Mouse (Mus musculus) limb, embryonic 14.5 days (tissue): ENCODE measurements at regions not wholly inside any gene's neighbourhood (a gene's known extent, or its start where the extent isn't known, plus 50 kb on each side); places are given as distances from the start of the nearest gene placed in this dataset.

Experiments
- ATAC-seq: fragments of 200-750 bp; cut with Nextera tagmentation; 2 replicates; pipeline ENCODE4 v1.8.0; 2017; ENCODE audit warnings: low read depth, moderate number of reproducible peaks, moderate TSS enrichment; ENCODE audit not compliant: low FRiP score
- DNase-seq: peaks from one replicate; pipeline ENCODE4 v3.0.0-alpha.2; 2015; ENCODE audit warnings: low spot score
- H3K27ac ChIP-seq: fragments of 300-500 bp; sonication (generic); replicated peaks from 2 replicates; pipeline ENCODE4 v1.5.1; 2014; ENCODE audit warnings: low read depth, mild to moderate bottlenecking, low read length, moderate library complexity, mixed read lengths
- H3K27me3 ChIP-seq: fragments of 300-500 bp; sonication (generic); 2 replicates; pipeline ENCODE4 v1.6.1; 2014; ENCODE audit warnings: low read length, mixed read lengths; ENCODE audit not compliant: control insufficient read depth, insufficient read depth
- H3K36me3 ChIP-seq: fragments of 300-500 bp; sonication (generic); 2 replicates; pipeline ENCODE4 v1.6.1; 2014; ENCODE audit warnings: mild to moderate bottlenecking, low read length, moderate library complexity, mixed read lengths; ENCODE audit not compliant: control insufficient read depth, insufficient read depth
- H3K4me1 ChIP-seq: fragments of 300-500 bp; sonication (generic); 2 replicates; pipeline ENCODE4 v1.6.1; 2014; ENCODE audit warnings: antibody characterized with exemption, low read length, mixed read lengths; ENCODE audit not compliant: control insufficient read depth, insufficient read depth
- H3K4me2 ChIP-seq: fragments of 300-500 bp; sonication (generic); replicated peaks from 2 replicates; pipeline ENCODE4 v1.6.1; 2014; ENCODE audit warnings: low read depth, mild to moderate bottlenecking, low read length, moderate library complexity; ENCODE audit not compliant: severe bottlenecking
- H3K4me3 ChIP-seq: fragments of 300-500 bp; sonication (generic); replicated peaks from 2 replicates; pipeline ENCODE4 v1.5.1; 2014; ENCODE audit warnings: low read length
- H3K9ac ChIP-seq: fragments of 300-500 bp; sonication (generic); 2 replicates; pipeline ENCODE4 v1.6.1; 2014; ENCODE audit warnings: mild to moderate bottlenecking, low read depth, low read length, moderate library complexity; ENCODE audit not compliant: severe bottlenecking
- H3K9me3 ChIP-seq: fragments of 300-500 bp; sonication (generic); 2 replicates; pipeline ENCODE4 v1.6.1; 2016; ENCODE audit warnings: low read length; ENCODE audit not compliant: control insufficient read depth
- POLR2A ChIP-seq: fragments of 200-500 bp; IDR thresholded peaks from 2 replicates; pipeline ENCODE4 v1.8.0; 2012; ENCODE audit warnings: inconsistent platforms, mild to moderate bottlenecking, moderate library complexity, borderline replicate concordance; ENCODE audit not compliant: insufficient read depth, insufficient read length; ENCODE audit errors: extremely low read depth
- WGBS: fragments of 180-500 bp; shearing (Covaris S2); extraction: QIAGEN DNeasy Blood & Tissue Kit; methylation state at CpG from one replicate; pipeline ENCODE4 v1.1.7; 2014; 5-methylcytosine and 5-hydroxymethylcytosine counted together

DNA sequence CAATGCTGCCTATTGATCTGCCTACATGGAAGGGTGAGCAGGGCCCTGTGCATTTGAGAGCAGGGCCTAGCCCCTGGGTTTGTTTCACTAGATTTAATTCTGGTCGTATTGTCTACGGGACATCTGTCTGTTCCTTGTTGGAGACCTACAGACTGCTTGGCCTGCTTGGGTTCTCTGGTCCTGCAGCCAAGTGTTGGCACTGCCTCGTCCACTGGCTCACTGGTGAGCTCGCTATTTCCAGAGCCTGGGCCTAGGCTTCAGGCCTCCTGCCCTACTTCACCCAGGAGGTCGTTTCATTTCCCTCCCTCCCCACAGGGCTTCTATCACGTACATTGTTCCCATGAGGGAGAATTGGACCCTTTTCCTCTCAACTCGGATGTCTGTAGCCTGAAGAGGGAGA lies 62.2 kb upstream of the Blcap start:
- no peaks in the 10 kb centered on the region for H3K9me3 ChIP-seq
- WGBS, result 53% methylated on average over 7 of the region's 7 CpGs
- TF ChIP-seq POLR2A, result no peak
- H3K4me2 ChIP-seq, result no peak overlapping the region
- no peak overlapping the region for H3K9ac ChIP-seq
- DNase-seq, result no peak
- H3K27me3 ChIP-seq, result no peaks in the 10 kb centered on the region
- H3K4me1 ChIP-seq, result no peaks in the 10 kb centered on the region
- H3K27ac ChIP-seq, result no peak overlapping the region
- H3K36me3 ChIP-seq, result no peaks in the 10 kb centered on the region
- no peak overlapping the region for H3K4me3 ChIP-seq
- no peak for ATAC-seq

DNA sequence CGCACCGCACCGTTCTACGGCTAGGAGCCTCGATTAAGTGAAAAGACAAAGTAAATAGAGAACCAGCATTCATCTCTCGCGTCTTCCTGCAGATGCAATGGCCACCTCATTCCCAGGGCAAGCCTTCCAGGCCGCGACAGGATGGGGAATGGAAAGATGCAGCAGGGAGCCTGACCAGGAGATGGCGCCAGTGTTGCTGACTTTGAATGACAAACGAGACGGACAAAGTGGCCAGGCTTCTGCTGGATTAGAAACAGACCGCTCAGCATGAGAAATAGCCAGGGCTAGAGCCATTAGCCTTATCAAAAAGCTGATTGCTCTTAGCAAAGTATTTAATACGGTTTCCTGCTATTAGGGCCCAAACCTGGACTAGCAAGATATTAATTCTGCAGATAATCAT lies 64.6 kb upstream of the Blcap start:
- Histone ChIP-seq H3K4me3 (no peak overlapping the region), H3K9ac (no peak overlapping the region), H3K27me3 (no peaks in the 10 kb centered on the region), H3K27ac (no peak overlapping the region), H3K4me2 (no peak overlapping the region), H3K9me3 (no peaks in the 10 kb centered on the region), H3K4me1 (no peaks in the 10 kb centered on the region), H3K36me3 (no peaks in the 10 kb centered on the region)
- DNase-seq (peak; percentile 86), ATAC-seq (no peak)
- no peak for TF ChIP-seq POLR2A
- WGBS, result 9% methylated on average over 14 of the region's 14 CpGs

DNA sequence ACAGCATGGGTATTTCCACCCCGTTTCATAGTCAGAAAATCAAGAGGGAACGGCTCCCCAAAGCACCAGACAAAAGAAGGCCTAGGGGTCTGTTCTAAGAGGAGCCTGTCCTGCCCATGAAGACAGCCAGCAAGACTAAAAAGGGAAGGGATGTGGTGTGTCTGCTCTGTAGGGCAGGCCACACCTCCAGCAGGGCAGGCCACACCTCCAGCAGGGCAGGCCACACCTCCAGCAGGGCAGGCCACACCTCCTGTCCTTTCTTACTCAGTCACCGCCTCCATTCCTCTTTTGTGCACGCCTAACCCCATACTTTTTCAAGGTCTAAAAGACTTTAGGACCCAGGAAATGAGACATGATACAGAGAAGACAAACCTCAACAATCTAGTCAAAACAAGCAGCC lies 69.8 kb upstream of the Blcap start:
- no peak for ATAC-seq

DNA sequence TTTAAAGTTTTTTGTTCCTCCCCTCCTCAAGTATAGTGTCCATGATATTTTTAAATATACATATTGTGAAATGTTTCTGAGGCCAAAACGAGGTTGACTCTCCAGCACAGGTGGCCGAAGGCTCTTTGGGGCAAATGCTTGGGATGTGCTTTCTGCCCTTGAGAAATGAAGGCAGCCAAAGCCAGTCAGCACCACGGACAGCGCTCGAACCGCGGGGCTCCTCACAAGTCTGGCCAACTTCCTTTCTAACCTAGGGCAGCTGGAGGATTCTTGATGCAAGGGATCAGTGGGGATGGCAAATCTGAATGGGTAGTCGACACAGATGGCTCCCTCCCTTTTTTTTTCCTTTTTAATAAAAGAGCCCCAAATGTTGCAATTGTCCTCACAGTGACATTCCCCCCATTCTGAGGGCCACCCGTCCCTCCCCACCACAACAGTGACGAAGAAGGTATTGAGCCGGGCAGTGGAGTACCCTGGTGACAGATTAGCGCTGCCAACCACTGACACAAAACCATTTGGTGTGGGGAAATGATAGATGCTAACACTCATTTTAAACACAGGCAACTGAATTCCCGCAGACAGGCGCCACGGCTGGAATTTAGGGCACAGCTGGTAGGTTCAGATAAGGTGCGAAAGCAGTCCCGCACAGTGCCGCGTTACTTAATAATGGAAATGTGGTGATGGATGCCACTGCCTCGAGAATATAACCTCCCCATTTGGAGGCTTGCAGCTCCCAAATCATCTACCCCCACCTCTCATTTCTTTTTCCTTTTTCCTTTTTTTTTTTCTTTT lies 73.4 kb upstream of the Ctnnbl1 start:
- ATAC-seq (no peak), DNase-seq (peak; percentile 67)
- Histone ChIP-seq H3K4me1 (no peaks in the 10 kb centered on the region), H3K9ac (no peak overlapping the region), H3K9me3 (no peaks in the 10 kb centered on the region), H3K27me3 (no peaks in the 10 kb centered on the region), H3K36me3 (no peaks in the 10 kb centered on the region), H3K4me3 (no peak overlapping the region), H3K4me2 (no peak overlapping the region), H3K27ac (no peak overlapping the region)
- TF ChIP-seq POLR2A, result no peak
- WGBS, result 21% methylated on average over 20 of the region's 20 CpGs

More for the DNA sequence above, 69.8 kb upstream of the Blcap start:
- no peaks in the 10 kb centered on the region for H3K9me3 ChIP-seq
- no peaks in the 10 kb centered on the region for H3K27me3 ChIP-seq
- WGBS, result 39% methylated on average over 4 of the region's 4 CpGs
- TF ChIP-seq POLR2A, result no peak
- no peak overlapping the region for H3K4me2 ChIP-seq
- no peaks in the 10 kb centered on the region for H3K4me1 ChIP-seq
- H3K36me3 ChIP-seq, result no peaks in the 10 kb centered on the region
- H3K27ac ChIP-seq, result no peak overlapping the region
- no peak for DNase-seq
- no peak overlapping the region for H3K4me3 ChIP-seq
- H3K9ac ChIP-seq, result no peak overlapping the region

DNA sequence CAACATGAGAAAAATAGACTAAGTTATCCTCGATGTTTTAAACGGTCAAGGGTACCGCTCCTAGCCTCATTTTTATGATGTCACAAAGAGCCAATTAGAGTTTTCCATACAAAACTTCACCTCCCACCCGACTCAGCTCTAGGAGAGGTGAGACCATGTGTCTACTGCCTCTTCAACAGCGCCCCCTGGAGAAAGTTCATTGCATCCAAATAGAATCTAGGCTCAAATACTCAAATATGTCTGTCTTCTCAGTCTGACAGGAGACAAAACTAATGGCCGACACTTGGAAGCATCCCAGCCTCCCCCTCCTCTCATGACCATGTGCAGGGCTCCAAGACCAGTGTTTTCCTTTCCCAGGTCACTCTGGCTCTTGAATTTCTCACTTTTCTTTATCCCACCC lies 72.7 kb upstream of the Ctnnbl1 start:
- no peak for DNase-seq
- 45% methylated on average over 6 of the region's 6 CpGs for WGBS
- no peak overlapping the region for H3K4me2 ChIP-seq
- no peaks in the 10 kb centered on the region for H3K9me3 ChIP-seq
- TF ChIP-seq POLR2A, result no peak
- H3K27me3 ChIP-seq, result no peaks in the 10 kb centered on the region
- H3K27ac ChIP-seq, result no peak overlapping the region
- no peak for ATAC-seq
- H3K4me1 ChIP-seq, result no peaks in the 10 kb centered on the region
- no peak overlapping the region for H3K4me3 ChIP-seq
- no peak overlapping the region for H3K9ac ChIP-seq
- no peaks in the 10 kb centered on the region for H3K36me3 ChIP-seq

DNA sequence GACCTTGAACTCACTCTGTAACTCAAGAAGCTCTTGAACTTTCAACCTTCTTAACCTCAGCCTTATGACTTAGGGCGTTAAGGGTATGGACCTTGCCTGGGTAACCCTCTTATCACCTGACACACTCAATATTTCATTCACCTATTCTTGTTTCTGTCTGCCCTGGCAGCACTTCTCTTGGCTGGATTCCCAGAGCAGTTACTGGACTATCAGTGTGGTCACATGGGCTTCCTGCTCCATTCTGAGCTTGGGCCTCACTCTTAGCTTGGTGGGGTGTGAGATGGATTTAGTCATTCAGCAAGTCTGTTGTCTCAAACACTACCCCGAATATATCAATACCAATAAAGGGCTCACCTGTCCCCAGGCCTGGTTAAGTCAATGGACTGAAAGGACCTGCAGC lies 67.0 kb upstream of the Ctnnbl1 start:
- Histone ChIP-seq H3K4me3 (no peak overlapping the region), H3K4me2 (no peak overlapping the region), H3K27ac (no peak overlapping the region), H3K4me1 (no peaks in the 10 kb centered on the region), H3K9me3 (no peaks in the 10 kb centered on the region), H3K36me3 (no peaks in the 10 kb centered on the region), H3K27me3 (no peaks in the 10 kb centered on the region), H3K9ac (no peak overlapping the region)
- no peak for TF ChIP-seq POLR2A
- ATAC-seq, result no peak
- 79% methylated on average over 2 of the region's 2 CpGs for WGBS
- DNase-seq, result no peak
